Mouse (Mus musculus) heart, adult 18-20 months (tissue): ENCODE results near the gene Eva1b. TPM values are rescaled to one million over a fixed set of nuclear protein-coding genes. Genes with fewer than 3 reads are reported as not detected.

Experiments
- DNase-seq, 2 experiments: peaks; one replicate each; pipeline ENCODE4 v3.0.0; 2021 to 2022; ENCODE audit warnings: mixed read lengths in 1 of 2
- total RNA-seq, 2 experiments: library from RNA; stranded (reverse); gene quantifications; 2 replicates each; pipeline ENCODE4 v1.2.3; 2021

The Eva1b gene
- total RNA-seq, 2 experiments from 2014 or later = 8.8 to 9.5 TPM

DNA sequence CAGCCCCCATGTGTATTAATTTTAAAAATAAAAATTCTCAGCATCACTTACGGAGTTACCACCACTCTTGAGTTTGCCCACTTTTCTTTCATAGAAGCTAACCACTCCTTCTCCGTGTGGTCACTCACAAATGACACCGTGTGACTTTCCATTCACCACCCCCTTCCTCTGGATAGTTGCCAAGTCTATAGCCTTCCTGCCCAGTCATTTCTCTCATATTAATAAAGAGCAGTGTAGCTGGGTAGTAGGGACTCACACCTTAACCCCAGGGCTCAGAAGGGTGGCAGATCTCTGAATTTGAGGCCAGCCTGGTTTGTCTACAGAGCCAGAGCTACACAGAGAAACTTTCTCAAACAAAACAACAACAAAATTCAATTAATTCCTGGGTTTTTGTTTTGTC is 49.9 kb downstream of the Eva1b start:
- DNase-seq = peak; percentile 52 to 58

Other genes with a start within 250 kb of the Eva1b start
- under 1 TPM; 0.62 TPM for gene Csf3r, start 123.2 kb upstream of the Eva1b start, total RNA-seq
- gene Mrps15, start 100.8 kb upstream of the Eva1b start, total RNA-seq = 10 to 100 TPM; 78.7 to 80.8 TPM
- 1 to 10 TPM; 2.3 to 2.4 TPM for gene Oscp1, start 89.2 kb upstream of the Eva1b start, total RNA-seq
- 10 to 100 TPM; 13.3 to 15.3 TPM for gene Lsm10, start 51.1 kb upstream of the Eva1b start, total RNA-seq
- 10 to 100 TPM; 41.4 to 52.6 TPM for gene Stk40, start 43.8 kb upstream of the Eva1b start, total RNA-seq
- gene Sh3d21, start 15.7 kb downstream of the Eva1b start, total RNA-seq = 1 to 10 TPM; 1.3 to 2.4 TPM
- gene Thrap3, start 55.0 kb downstream of the Eva1b start, total RNA-seq = 100 to 1,000 TPM in 1 of 2 experiments, 10 to 100 TPM in 1; 86.5 to 116 TPM
- gene Map7d1, start 108.6 kb downstream of the Eva1b start, total RNA-seq = 100 to 1,000 TPM; 240 to 249 TPM
- 10 to 100 TPM; 46.2 to 56.9 TPM for gene Trappc3, start 114.6 kb downstream of the Eva1b start, total RNA-seq
- under 1 TPM; 0.52 to 0.95 TPM for gene Col8a2, start 139.0 kb downstream of the Eva1b start, total RNA-seq
- 10 to 100 TPM; 10.4 to 12.4 TPM for gene Adprhl2, start 174.0 kb downstream of the Eva1b start, total RNA-seq
- under 1 TPM; 0.32 to 0.44 TPM for gene Tekt2, start 177.9 kb downstream of the Eva1b start, total RNA-seq